Mouse (Mus musculus) megakaryocyte, embryonic 14.5 days (primary cell): ENCODE results near the gene Bcl9l.

Source experiments
- FLI1 ChIP-seq: IDR thresholded peaks from 2 replicates; pipeline ENCODE4 v1.6.1; 2012; ENCODE audit warnings: low read length, inconsistent platforms, mixed read lengths
- GATA1 ChIP-seq: IDR thresholded peaks from 3 replicates; pipeline ENCODE4 v1.6.1; 2012; ENCODE audit warnings: mixed read lengths, low read length, inconsistent platforms, borderline replicate concordance

DNA sequence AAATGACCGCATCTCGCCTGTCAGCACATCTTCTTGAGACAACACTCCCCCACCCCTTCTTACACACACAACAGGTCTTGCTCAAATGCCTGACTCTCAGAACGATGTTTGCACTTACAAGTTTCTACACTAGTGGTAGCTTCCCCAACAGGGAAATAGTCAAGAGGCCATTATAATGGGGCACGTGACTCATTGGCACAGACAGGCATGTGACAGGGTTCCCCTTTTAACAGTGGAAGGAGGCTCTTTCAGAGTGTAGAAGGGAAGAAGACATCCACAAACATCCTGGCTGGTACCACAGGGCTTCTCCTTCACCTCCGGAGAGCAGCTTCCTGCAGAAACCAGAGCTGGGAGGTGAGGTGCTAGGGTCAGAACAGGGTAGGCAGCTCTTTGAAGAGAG is 20.7 kb upstream of the Bcl9l start:
- TF ChIP-seq GATA1 (no peak), FLI1 (no peak)
